Mouse (Mus musculus) cerebellum, adult 2 months (tissue): Measurements from ENCODE around the gene Golph3l. TPM values are rescaled to one million over a fixed set of nuclear protein-coding genes. Genes with fewer than 3 reads are reported as not detected.
"Not testable (repeated sequence)": the region's sequence is repeated elsewhere in the genome, so short reads cannot be mapped to it uniquely, and the experiment has no call there.

ENCODE experiments used
- DNase-seq, 2 experiments: peaks; one replicate each; pipeline ENCODE4 v3.0.0; 2021
- H3K27ac ChIP-seq: fragments of 200-500 bp; 2 replicates; pipeline ENCODE4 v1.5.1; 2012; ENCODE audit warnings: low read length, control low read depth, inconsistent platforms; ENCODE audit not compliant: insufficient read depth
- H3K27me3 ChIP-seq: fragments of 200-500 bp; 2 replicates; pipeline ENCODE4 v1.6.1; 2012; ENCODE audit warnings: inconsistent platforms, mild to moderate bottlenecking, low read length, moderate library complexity; ENCODE audit not compliant: control insufficient read depth, insufficient read depth
- H3K4me1 ChIP-seq: fragments of 200-500 bp; 2 replicates; pipeline ENCODE4 v1.6.1; 2011; ENCODE audit warnings: low read length; ENCODE audit not compliant: control insufficient read depth, insufficient read depth
- H3K4me3 ChIP-seq: fragments of 200-500 bp; replicated peaks from 2 replicates; pipeline ENCODE3; 2011; ENCODE audit warnings: mild to moderate bottlenecking, low read depth, low read length, control low read depth; ENCODE audit not compliant: insufficient read depth
- CTCF ChIP-seq: fragments of 200-500 bp; IDR thresholded peaks from 2 replicates; pipeline ENCODE4 v1.5.1; 2011; ENCODE audit warnings: low read depth, mild to moderate bottlenecking, control low read depth, low read length, moderate library complexity, borderline replicate concordance; ENCODE audit not compliant: insufficient read depth
- POLR2A ChIP-seq: fragments of 200-500 bp; IDR thresholded peaks from 2 replicates; pipeline ENCODE4 v1.6.1; 2011; ENCODE audit warnings: low read length, control low read depth, borderline replicate concordance; ENCODE audit not compliant: insufficient read depth
- WGBS: fragments of 180-500 bp; shearing (Covaris S2); methylation state at CpG from one replicate; pipeline ENCODE4 v1.1.7; 2018; 5-methylcytosine and 5-hydroxymethylcytosine counted together
- polyA plus RNA-seq: library from polyadenylated mRNA; depleted of rRNA; stranded (reverse); fragments of >200 nt; gene quantifications from 2 replicates; pipeline ENCODE4 v1.2.3, GENCODE M21; 2012

Gene Golph3l
- polyA plus RNA-seq, 1 experiment: 22.7 TPM

DNA sequence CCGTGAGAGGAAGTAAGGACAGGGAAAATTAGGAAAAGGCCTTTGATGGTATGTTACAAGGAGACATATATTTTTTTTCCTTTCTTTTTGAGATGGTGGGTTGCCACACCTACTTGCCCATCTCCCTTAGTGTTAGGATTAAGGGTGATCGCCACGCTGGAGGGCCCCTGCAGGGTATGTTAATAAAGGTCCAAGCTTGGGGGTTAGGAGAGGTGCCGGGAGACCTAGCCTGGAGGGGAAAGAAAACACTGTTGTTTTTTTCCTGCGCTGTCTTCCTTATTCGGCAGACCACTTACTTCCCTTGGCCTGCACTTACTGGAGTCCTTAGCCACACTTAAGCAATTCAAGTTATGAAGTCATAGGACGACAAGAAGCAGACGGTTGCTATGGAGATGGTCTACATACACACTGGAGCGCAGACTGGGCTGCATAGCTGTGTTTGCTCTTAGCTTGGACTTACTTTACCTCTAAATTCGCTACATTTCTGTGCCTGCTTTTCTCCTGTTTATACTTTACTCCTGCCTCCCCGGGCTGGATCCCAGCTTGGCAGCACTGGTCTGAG lies 64.8 kb downstream of the Golph3l start:
- TF ChIP-seq POLR2A: no peak
- TF ChIP-seq CTCF: no peak
- Histone ChIP-seq H3K27me3 (no peaks in the 10 kb centered on the region), H3K4me3 (no peak overlapping the region), H3K27ac (no peak overlapping the region), H3K4me1 (no peaks in the 10 kb centered on the region)
- no peak for DNase-seq
- 39% methylated on average over 11 of the region's 11 CpGs for WGBS

- not testable (repeated sequence) for H3K27me3 ChIP-seq, DNase-seq, H3K27ac ChIP-seq, H3K4me3 ChIP-seq, H3K4me1 ChIP-seq
- WGBS: 92% methylated on average over 3 of the region's 3 CpGs
These were observed 65.6 kb downstream of the Golph3l start for GRCm38 (mm10) chr3:95654371-95654770.

GRCm38 (mm10) chr3:95655437-95655836 lies 66.7 kb downstream of the Golph3l start:
- no peak overlapping the region for H3K4me3 ChIP-seq
- WGBS: 73% methylated on average over 5 of the region's 5 CpGs
- no peak for DNase-seq
- TF ChIP-seq CTCF (no peak), POLR2A (no peak)
- no peak overlapping the region for H3K27ac ChIP-seq
- H3K27me3 ChIP-seq: no peaks in the 10 kb centered on the region
- H3K4me1 ChIP-seq: no peaks in the 10 kb centered on the region

- DNase-seq: no peak
- Histone ChIP-seq H3K27me3 (no peaks in the 10 kb centered on the region), H3K4me1 (peaks cover 4% of the 10 kb centered on the region; the same call in 1 of the 2 replicates), H3K4me3 (no peak overlapping the region), H3K27ac (no peak overlapping the region)
- no peak for TF ChIP-seq CTCF
- no peak for TF ChIP-seq POLR2A
- WGBS: 90% methylated on average over 3 of the region's 3 CpGs
These were observed 68.4 kb downstream of the Golph3l start for GRCm38 (mm10) chr3:95657108-95657507.

GRCm38 (mm10) chr3:95657711-95658110 lies 69.0 kb downstream of the Golph3l start:
- DNase-seq: no peak
- H3K4me1 ChIP-seq: peaks cover 7% of the 10 kb centered on the region
- no peak overlapping the region for H3K4me3 ChIP-seq
- H3K27me3 ChIP-seq: no peaks in the 10 kb centered on the region
- no peak for TF ChIP-seq CTCF
- no peak for TF ChIP-seq POLR2A
- H3K27ac ChIP-seq: no peak overlapping the region
- WGBS: 85% methylated on average over 3 of the region's 3 CpGs

DNA sequence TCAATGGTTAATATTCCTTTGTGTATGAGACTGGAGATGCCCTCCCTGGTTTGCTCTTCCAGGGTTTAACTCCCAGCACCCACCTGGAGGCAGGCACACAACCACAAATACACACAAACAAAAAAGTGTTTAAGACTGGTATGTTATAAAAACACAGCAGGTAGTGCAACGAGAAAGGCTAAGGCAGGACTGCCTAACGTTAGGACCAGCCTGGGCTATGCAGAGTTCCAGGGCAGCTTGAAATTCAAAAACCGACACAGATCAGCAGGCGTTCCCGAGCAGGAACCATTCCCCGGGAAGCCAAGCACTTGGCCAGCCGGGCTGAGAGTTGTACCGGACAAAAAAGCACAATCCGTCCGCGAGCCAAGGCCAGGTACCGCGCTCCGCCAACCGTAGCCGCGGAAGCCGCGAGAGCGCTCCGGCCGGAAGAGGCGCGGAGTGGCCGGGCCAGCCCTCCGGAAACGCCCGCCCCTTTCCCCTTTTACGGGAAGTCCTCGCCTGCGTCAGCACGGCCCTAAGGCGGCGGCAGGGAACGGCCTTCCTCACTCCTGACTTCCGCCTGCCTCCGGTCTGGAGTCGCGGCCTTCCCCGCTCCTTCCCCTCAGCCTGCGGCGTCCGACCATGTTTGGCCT lies 69.6 kb downstream of the Golph3l start, which contains the start of gene Mcl1:
Gene Mcl1, plus strand, starts transcription at position 553 of the 632 bp plus-strand sequence.
- WGBS: under 1% methylated on average over 43 of the region's 43 CpGs

GRCm38 (mm10) chr3:95658868-95659712 lies 70.4 kb downstream of the Golph3l start:
- WGBS: under 1% methylated on average over 112 of the region's 113 CpGs
- TF ChIP-seq CTCF (no peak), POLR2A (0 out of 2 replicates have a peak, but pooled peaks have one; percentile 8)
- peak overlapping the region; percentile 89 for H3K27ac ChIP-seq
- no peaks in the 10 kb centered on the region for H3K27me3 ChIP-seq
- peaks cover 15% of the 10 kb centered on the region for H3K4me1 ChIP-seq
- H3K4me3 ChIP-seq: peak overlapping the region; percentile 67
- DNase-seq: peak in 1 of 2 experiments; percentile 65

More for the DNA sequence above, 69.6 kb downstream of the Golph3l start, which contains the start of gene Mcl1:
- Histone ChIP-seq H3K27me3 (no peaks in the 10 kb centered on the region), H3K4me3 (peak within 1 kb of the TSS; percentile 67), H3K4me1 (peaks cover 9% of the 10 kb centered on the region), H3K27ac (peak within 1 kb of the TSS; percentile 89)
- DNase-seq: peak; percentile 95
- TF ChIP-seq POLR2A: peak; percentile 99
- TF ChIP-seq CTCF: no peak
